Mouse (Mus musculus) forebrain, embryonic 12.5 days (tissue): ENCODE measurements at regions not wholly inside any gene's neighbourhood (a gene's known extent, or its start where the extent isn't known, plus 50 kb on each side); places are given as distances from the start of the nearest gene placed in this dataset.

Experiments used
- ATAC-seq: fragments of 200-750 bp; cut with Nextera tagmentation; 2 replicates; pipeline ENCODE4 v1.8.0; 2017; ENCODE audit warnings: moderate TSS enrichment; ENCODE audit not compliant: low FRiP score
- H3K27ac ChIP-seq: fragments of 300-500 bp; sonication (generic); 2 replicates; pipeline ENCODE4 v1.5.1; 2016; ENCODE audit warnings: mild to moderate bottlenecking
- H3K27me3 ChIP-seq: fragments of 300-500 bp; sonication (generic); 2 replicates; pipeline ENCODE4 v1.6.1; 2016; ENCODE audit warnings: mild to moderate bottlenecking
- H3K36me3 ChIP-seq: fragments of 300-500 bp; sonication (generic); replicated peaks from 2 replicates; pipeline ENCODE4 v1.6.1; 2016; ENCODE audit warnings: mild to moderate bottlenecking
- H3K4me1 ChIP-seq: fragments of 300-500 bp; sonication (generic); 2 replicates; pipeline ENCODE4 v1.6.1; 2016
- H3K4me2 ChIP-seq: fragments of 300-500 bp; sonication (generic); 2 replicates; pipeline ENCODE4 v1.6.1; 2016; ENCODE audit warnings: mild to moderate bottlenecking, moderate library complexity
- H3K4me3 ChIP-seq: fragments of 300-500 bp; sonication (generic); replicated peaks from 2 replicates; pipeline ENCODE4 v1.5.1; 2016; ENCODE audit warnings: mild to moderate bottlenecking
- H3K9ac ChIP-seq: fragments of 300-500 bp; sonication (generic); 2 replicates; pipeline ENCODE4 v1.6.1; 2016; ENCODE audit warnings: mild to moderate bottlenecking
- H3K9me3 ChIP-seq: fragments of 300-500 bp; sonication (generic); 2 replicates; pipeline ENCODE4 v1.6.1; 2016
- WGBS: fragments of 180-500 bp; shearing (Covaris S2); methylation state at CpG from one replicate; pipeline ENCODE4 v1.1.7; 2016; 5-methylcytosine and 5-hydroxymethylcytosine counted together

DNA sequence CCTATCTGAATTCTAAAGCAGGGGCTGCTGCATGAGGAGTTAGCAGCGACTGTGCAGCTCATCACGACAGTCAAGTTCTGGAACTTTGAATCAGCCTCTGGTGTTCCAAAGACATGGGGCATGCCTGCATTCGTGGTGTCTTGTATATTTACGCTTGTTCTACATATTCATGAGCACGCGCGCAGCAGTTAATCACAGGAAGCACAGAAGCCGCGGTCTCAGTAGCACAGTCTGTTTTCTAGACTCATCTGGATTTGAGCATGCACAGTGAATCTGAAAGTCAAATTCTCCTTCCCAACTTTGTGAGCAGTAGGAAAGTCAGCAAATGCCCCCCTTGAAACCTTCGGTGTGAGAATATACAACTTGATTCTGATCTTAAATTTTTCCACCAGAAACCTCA is 327.3 kb downstream of the Plk2 start:
- Histone ChIP-seq H3K4me3 (no peak overlapping the region), H3K27ac (no peak overlapping the region), H3K4me2 (no peak overlapping the region), H3K27me3 (no peaks in the 10 kb centered on the region), H3K36me3 (no peaks in the 10 kb centered on the region), H3K9ac (no peak overlapping the region), H3K4me1 (no peaks in the 10 kb centered on the region), H3K9me3 (no peaks in the 10 kb centered on the region)
- WGBS, result 83% methylated on average over 10 of the region's 10 CpGs
- no peak for ATAC-seq

DNA sequence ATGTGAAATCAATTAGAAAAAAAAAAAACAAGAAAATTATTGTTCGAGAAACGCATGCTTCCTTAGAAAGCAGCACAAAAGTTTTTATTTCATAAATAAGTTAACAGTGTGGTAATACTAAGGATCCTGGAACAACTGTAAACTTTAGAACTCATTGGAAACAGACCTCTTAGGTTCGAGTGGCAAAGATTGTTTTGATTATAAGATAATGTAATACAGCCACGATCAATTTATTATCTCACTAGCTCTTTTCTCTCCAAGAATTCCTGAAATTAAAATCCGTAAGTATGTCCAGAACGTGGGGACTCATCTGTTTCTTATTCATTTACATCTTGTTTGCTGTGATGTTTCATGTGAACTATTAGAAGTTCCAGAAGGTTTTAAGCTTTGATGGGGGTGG is 327.9 kb downstream of the Plk2 start:
- Histone ChIP-seq H3K4me2 (no peak overlapping the region), H3K9me3 (no peaks in the 10 kb centered on the region), H3K4me3 (no peak overlapping the region), H3K27me3 (no peaks in the 10 kb centered on the region), H3K4me1 (no peaks in the 10 kb centered on the region), H3K27ac (no peak overlapping the region), H3K9ac (no peak overlapping the region), H3K36me3 (no peaks in the 10 kb centered on the region)
- 77% methylated on average over 6 of the region's 6 CpGs for WGBS
- no peak for ATAC-seq

GRCm38 (mm10) chr13:110724836-110725235 is 330.0 kb downstream of the Plk2 start:
- Histone ChIP-seq H3K36me3 (no peaks in the 10 kb centered on the region), H3K27me3 (no peaks in the 10 kb centered on the region), H3K9ac (no peak overlapping the region), H3K4me2 (no peak overlapping the region), H3K27ac (no peak overlapping the region), H3K4me3 (no peak overlapping the region), H3K4me1 (no peaks in the 10 kb centered on the region), H3K9me3 (no peaks in the 10 kb centered on the region)
- WGBS, result 65% methylated on average over 2 of the region's 2 CpGs
- ATAC-seq, result no peak

DNA sequence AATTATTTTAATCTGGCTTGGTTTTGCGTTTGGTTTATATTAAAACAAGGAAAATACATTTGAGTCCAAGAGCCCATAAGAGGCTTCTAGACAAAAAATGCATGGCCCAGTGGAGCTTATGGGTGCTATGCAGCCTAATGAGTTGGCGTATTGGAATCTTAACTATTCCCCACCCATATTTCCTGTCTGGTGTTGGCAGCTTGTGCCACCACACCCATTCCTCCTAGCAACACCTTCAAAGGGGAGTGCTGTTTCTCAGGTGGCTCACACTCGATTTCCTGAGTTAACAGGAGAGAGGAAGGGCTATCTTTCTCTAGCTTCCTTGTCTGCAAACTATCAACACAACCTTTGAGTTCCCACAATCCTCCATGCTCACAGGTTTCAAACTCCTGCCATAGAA is 331.0 kb downstream of the Plk2 start:
- Histone ChIP-seq H3K9ac (no peak overlapping the region), H3K36me3 (no peaks in the 10 kb centered on the region), H3K27me3 (no peaks in the 10 kb centered on the region), H3K4me1 (no peaks in the 10 kb centered on the region), H3K4me2 (no peak overlapping the region), H3K9me3 (no peaks in the 10 kb centered on the region), H3K27ac (no peak overlapping the region), H3K4me3 (no peak overlapping the region)
- WGBS, result 77% methylated on average over 3 of the region's 3 CpGs
- no peak for ATAC-seq

DNA sequence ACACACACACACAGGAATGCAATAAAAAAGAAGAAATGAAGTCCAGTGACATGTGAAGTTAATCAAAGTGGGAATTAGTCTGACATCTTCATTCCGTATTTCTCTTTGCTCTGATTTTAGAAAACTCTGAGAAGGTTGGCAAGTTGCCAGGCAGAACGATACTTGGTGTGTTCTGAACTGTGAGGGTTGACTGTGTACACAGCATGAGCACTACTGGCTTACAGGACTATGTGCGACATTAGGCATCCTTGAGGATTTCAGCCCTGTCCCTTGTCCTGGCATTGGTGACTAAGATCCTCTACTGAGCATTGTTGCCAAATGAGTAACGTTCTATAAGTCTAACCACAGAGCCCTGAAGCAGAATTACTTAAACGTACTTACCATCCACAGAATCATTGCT is 340.7 kb downstream of the Plk2 start:
- H3K36me3 ChIP-seq, result no peaks in the 10 kb centered on the region
- H3K4me1 ChIP-seq, result no peaks in the 10 kb centered on the region
- H3K4me2 ChIP-seq, result no peak overlapping the region
- H3K4me3 ChIP-seq, result no peak overlapping the region
- no peak for ATAC-seq
- H3K27ac ChIP-seq, result no peak overlapping the region
- no peaks in the 10 kb centered on the region for H3K9me3 ChIP-seq
- H3K9ac ChIP-seq, result no peak overlapping the region
- no peaks in the 10 kb centered on the region for H3K27me3 ChIP-seq
- WGBS, result 67% methylated on average over 5 of the region's 5 CpGs

DNA sequence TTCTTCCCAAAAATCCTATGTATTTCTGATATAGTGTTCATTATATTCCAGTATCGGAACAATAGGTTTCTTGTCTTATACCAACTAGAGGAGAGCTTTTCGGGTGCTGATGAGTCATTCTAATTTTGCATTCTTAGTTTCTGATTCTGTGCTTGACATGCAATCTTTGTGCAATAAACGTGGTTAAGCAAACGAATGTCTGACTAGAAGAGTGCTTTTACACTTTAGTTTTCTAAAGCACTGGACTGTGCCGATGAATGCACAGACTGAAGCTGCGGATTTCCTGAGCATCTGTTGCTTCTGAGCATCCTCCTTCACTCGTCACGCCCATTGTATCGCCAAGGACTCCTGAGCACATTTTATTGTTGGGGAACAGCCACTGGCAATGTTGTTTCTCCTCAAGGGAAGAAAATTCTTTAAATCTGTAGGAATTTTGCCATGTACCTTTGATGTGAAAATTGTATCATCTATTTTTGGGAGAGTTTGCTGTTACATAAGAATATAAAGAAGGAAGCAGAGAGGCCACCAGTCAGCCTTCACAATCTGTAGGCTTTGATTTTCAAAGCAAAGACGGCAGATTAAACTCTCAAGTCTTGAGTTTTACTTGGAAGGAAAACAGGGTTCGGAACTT is 346.8 kb downstream of the Plk2 start:
- no peak for ATAC-seq
- WGBS, result 77% methylated on average over 11 of the region's 11 CpGs
- Histone ChIP-seq H3K9ac (no peak overlapping the region), H3K27me3 (no peaks in the 10 kb centered on the region), H3K4me2 (no peak overlapping the region), H3K9me3 (no peaks in the 10 kb centered on the region), H3K4me3 (no peak overlapping the region), H3K36me3 (no peaks in the 10 kb centered on the region), H3K4me1 (no peaks in the 10 kb centered on the region), H3K27ac (no peak overlapping the region)

DNA sequence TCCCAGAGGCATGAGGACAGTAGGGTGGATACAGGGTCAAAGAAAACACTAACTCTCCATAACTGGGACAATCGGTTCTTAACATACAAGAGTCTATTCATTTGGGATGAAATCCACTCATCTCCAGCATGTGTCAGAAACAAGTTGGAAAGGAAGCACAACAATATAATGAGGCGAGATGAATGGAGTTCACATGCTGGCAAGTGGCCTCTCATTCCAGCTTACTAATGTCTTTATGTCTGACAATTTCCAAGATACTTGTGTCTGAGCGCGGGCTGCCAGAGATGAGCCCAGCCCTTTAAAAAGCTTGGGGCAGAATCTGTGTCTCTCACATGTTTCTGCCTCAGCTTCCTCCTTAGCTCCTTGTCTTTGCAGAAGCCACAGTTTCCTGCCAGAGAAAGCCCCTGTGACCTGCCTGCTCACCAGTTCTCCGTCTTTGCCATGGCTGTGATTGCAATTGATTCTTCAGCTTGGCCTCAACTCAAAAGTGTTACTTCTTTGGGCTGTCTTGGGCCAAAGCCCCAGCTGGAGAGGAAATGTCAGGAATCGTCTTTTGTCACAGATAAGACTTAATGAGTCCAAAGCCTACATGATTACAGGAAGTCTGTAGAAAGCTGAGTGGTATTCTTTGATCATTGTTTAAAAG is 352.5 kb downstream of the Plk2 start:
- no peaks in the 10 kb centered on the region for H3K9me3 ChIP-seq
- H3K4me3 ChIP-seq, result no peak overlapping the region
- H3K36me3 ChIP-seq, result no peaks in the 10 kb centered on the region
- H3K27ac ChIP-seq, result no peak overlapping the region
- 51% methylated on average over 6 of the region's 6 CpGs for WGBS
- H3K27me3 ChIP-seq, result no peaks in the 10 kb centered on the region
- H3K4me1 ChIP-seq, result no peaks in the 10 kb centered on the region
- no peak overlapping the region for H3K4me2 ChIP-seq
- no peak for ATAC-seq
- no peak overlapping the region for H3K9ac ChIP-seq

- ATAC-seq, result no peak
- Histone ChIP-seq H3K4me3 (no peak overlapping the region), H3K36me3 (no peaks in the 10 kb centered on the region), H3K9me3 (no peaks in the 10 kb centered on the region), H3K27ac (no peak overlapping the region), H3K4me2 (no peak overlapping the region), H3K27me3 (no peaks in the 10 kb centered on the region), H3K9ac (no peak overlapping the region), H3K4me1 (0 out of 2 replicates have a peak, but pooled peaks cover 3% of the 10 kb centered on the region)
- WGBS, result 89% methylated on average over 4 of the region's 4 CpGs
These were observed 357.9 kb downstream of the Plk2 start for GRCm38 (mm10) chr13:110752746-110753145.

- ATAC-seq, result no peak
- no peaks in the 10 kb centered on the region for H3K9me3 ChIP-seq
- H3K27ac ChIP-seq, result no peak overlapping the region
- H3K4me1 ChIP-seq, result 0 out of 2 replicates have a peak, but pooled peaks cover 3% of the 10 kb centered on the region
- H3K9ac ChIP-seq, result no peak overlapping the region
- no peak overlapping the region for H3K4me2 ChIP-seq
- no peak overlapping the region for H3K4me3 ChIP-seq
- 78% methylated on average over 9 of the region's 9 CpGs for WGBS
- no peaks in the 10 kb centered on the region for H3K36me3 ChIP-seq
- no peaks in the 10 kb centered on the region for H3K27me3 ChIP-seq
These were observed 359.7 kb downstream of the Plk2 start for GRCm38 (mm10) chr13:110754548-110754947.

- Histone ChIP-seq H3K4me2 (no peak overlapping the region), H3K4me1 (0 out of 2 replicates have a peak, but pooled peaks cover 3% of the 10 kb centered on the region), H3K4me3 (no peak overlapping the region), H3K27ac (no peak overlapping the region), H3K27me3 (no peaks in the 10 kb centered on the region), H3K9me3 (no peaks in the 10 kb centered on the region), H3K36me3 (no peaks in the 10 kb centered on the region), H3K9ac (no peak overlapping the region)
- WGBS, result 94% methylated on average over 2 of the region's 2 CpGs
- ATAC-seq, result no peak
These were observed 362.0 kb downstream of the Plk2 start for GRCm38 (mm10) chr13:110756877-110757276.

DNA sequence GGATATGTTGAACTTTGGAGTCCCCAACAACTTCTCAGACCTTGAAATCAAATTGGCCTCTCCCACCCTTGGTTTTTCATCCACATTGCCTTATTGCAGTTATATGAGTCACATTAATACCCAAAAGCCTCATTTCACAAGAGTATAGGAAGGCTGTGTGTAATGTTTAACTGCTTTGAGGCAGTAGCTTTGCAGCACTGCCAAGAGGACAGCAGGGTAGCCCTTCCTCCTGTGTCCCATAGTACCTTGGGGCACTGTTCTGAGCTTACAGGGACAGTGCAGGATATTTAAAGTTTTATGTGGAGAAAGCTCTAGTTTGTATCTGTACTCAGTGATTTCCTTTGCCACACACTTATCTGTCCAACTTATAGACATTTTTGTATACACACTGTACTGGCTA is 374.4 kb downstream of the Plk2 start:
- Histone ChIP-seq H3K4me1 (0 out of 2 replicates have a peak, but pooled peaks cover 2% of the 10 kb centered on the region), H3K9me3 (no peaks in the 10 kb centered on the region), H3K4me2 (no peak overlapping the region), H3K4me3 (no peak overlapping the region), H3K36me3 (no peaks in the 10 kb centered on the region), H3K9ac (no peak overlapping the region), H3K27me3 (no peaks in the 10 kb centered on the region), H3K27ac (no peak overlapping the region)
- no peak for ATAC-seq

DNA sequence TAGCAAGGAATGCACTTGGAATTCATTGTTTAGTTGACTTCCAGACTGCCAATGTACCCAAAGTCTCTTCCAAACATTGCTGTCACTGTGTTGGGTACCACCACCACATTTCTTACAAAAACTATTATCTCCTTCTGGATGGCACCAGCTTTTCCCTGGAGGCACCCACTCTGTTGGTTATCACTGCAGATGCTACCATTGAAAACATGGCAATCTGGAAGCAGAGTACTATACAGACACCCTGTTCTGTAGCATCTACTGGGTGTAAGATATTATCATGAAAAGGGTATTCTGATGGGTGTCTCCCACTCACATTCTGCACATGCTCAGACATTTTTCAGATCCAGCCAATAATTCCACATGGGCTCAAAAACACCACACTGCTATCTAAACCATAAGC is 380.4 kb downstream of the Plk2 start:
- Histone ChIP-seq H3K4me3 (no peak overlapping the region), H3K36me3 (no peaks in the 10 kb centered on the region), H3K27ac (no peak overlapping the region), H3K4me2 (no peak overlapping the region), H3K9ac (no peak overlapping the region), H3K27me3 (no peaks in the 10 kb centered on the region), H3K9me3 (no peaks in the 10 kb centered on the region), H3K4me1 (no peaks in the 10 kb centered on the region)
- ATAC-seq, result no peak

DNA sequence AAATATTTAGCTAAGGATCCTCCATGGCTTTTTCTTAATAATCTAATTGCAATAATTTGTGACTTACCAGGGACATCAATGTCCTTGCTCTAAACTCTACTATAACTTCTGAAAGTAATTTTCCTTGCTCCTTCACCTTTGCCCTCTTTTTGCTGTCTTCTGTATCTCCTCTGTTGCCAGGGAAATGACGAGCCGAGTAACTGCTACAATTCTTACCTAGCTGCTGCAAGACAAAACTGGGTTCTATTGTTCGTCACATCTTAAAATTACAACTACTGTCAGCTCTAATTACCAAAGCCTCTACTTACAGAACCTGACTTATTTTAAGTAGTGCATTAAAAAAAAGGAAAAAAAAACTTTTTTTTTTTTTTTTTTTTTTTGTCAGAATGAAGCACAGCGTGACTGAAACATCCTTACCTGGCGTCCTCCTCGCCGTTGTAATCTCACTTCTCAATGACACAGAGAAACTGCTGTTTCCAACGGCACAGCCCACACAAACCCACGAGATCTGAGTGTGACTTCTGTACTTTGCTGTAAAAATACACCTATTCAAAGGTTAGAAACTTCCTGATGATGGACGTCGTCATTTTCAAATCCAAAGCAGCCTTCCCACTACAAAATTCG is 389.4 kb downstream of the Plk2 start:
- no peaks in the 10 kb centered on the region for H3K4me1 ChIP-seq
- H3K36me3 ChIP-seq, result no peaks in the 10 kb centered on the region
- no peak overlapping the region for H3K27ac ChIP-seq
- H3K9me3 ChIP-seq, result no peaks in the 10 kb centered on the region
- ATAC-seq, result no peak
- 78% methylated on average over 12 of the region's 12 CpGs for WGBS
- H3K9ac ChIP-seq, result no peak overlapping the region
- H3K4me3 ChIP-seq, result no peak overlapping the region
- H3K27me3 ChIP-seq, result no peaks in the 10 kb centered on the region
- H3K4me2 ChIP-seq, result no peak overlapping the region
